Mouse (Mus musculus) embryonic facial prominence, embryonic 13.5 days (tissue): ENCODE measurements around the gene Srsf1. TPM values are rescaled to one million over a fixed set of nuclear protein-coding genes. Genes with fewer than 3 reads are reported as not detected.
"Not testable (repeated sequence)": the region's sequence is repeated elsewhere in the genome, so short reads cannot be mapped to it uniquely, and the experiment has no call there.

Source experiments
- ATAC-seq: fragments of 200-750 bp; cut with Nextera tagmentation; 2 replicates; pipeline ENCODE4 v1.8.0; 2017; ENCODE audit warnings: low read depth; ENCODE audit not compliant: insufficient number of reproducible peaks, insufficient read depth, low FRiP score, low TSS enrichment
- H3K27ac ChIP-seq: fragments of 300-500 bp; sonication (generic); 2 replicates; pipeline ENCODE4 v1.5.1; 2015; ENCODE audit warnings: moderate library complexity, mild to moderate bottlenecking, inconsistent platforms
- H3K27me3 ChIP-seq: fragments of 300-500 bp; sonication (generic); 2 replicates; pipeline ENCODE4 v1.6.1; 2015; ENCODE audit warnings: mild to moderate bottlenecking, inconsistent platforms
- H3K36me3 ChIP-seq: fragments of 300-500 bp; sonication (generic); 2 replicates; pipeline ENCODE4 v1.6.1; 2015; ENCODE audit warnings: mild to moderate bottlenecking, inconsistent platforms
- H3K4me1 ChIP-seq: fragments of 300-500 bp; sonication (generic); 2 replicates; pipeline ENCODE4 v1.6.1; 2015; ENCODE audit warnings: inconsistent platforms
- H3K4me2 ChIP-seq: fragments of 300-500 bp; sonication (generic); 2 replicates; pipeline ENCODE4 v1.6.1; 2015; ENCODE audit warnings: moderate library complexity, mild to moderate bottlenecking, inconsistent platforms
- H3K4me3 ChIP-seq: fragments of 300-500 bp; sonication (generic); 2 replicates; pipeline ENCODE4 v1.5.1; 2015; ENCODE audit warnings: mild to moderate bottlenecking, inconsistent platforms
- H3K9ac ChIP-seq: fragments of 300-500 bp; sonication (generic); 2 replicates; pipeline ENCODE4 v1.6.1; 2015; ENCODE audit warnings: mild to moderate bottlenecking, inconsistent platforms
- H3K9me3 ChIP-seq: fragments of 300-500 bp; sonication (generic); 2 replicates; pipeline ENCODE4 v1.6.1; 2016; ENCODE audit warnings: inconsistent platforms
- WGBS: fragments of 180-500 bp; shearing (Covaris S2); methylation state at CpG from one replicate; pipeline ENCODE4 v1.1.7; 2015; ENCODE audit warnings: mixed read lengths; 5-methylcytosine and 5-hydroxymethylcytosine counted together
- polyA plus RNA-seq: library from polyadenylated mRNA; unstranded; fragments of >200 nt; fragmentation: Nextera tagmentation; extraction: Ambion mirVana; gene quantifications from 2 replicates; pipeline ENCODE4 v1.2.1, GENCODE M21; 2015

Gene Srsf1
- polyA plus RNA-seq, 1 experiment from 2014 or later, result 374 TPM

DNA sequence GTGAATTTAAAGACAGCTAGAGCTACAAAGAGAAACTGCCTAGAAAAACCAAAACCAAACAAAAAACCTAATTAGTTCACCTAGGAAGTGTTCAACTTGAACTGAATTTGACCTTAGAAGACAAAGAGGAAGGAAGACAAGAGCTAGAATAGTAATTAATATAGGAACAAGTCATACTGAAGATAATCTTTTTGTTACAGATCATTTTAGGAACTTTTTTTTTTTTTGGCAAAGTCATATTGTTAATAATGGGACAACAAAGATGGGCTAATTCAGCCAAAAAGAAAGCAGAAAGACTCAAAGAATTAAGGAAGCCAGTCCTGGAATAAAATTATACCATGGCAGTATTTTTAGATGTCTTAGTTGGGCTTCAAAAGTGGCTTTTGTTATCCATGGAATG, 2.9 kb upstream of the Srsf1 start:
- H3K4me2 ChIP-seq, result no peak overlapping the region
- H3K9me3 ChIP-seq, result no peaks in the 10 kb centered on the region
- no peak overlapping the region for H3K27ac ChIP-seq
- H3K36me3 ChIP-seq, result peaks cover 8% of the 10 kb centered on the region
- ATAC-seq, result no peak
- no peak overlapping the region for H3K4me3 ChIP-seq
- H3K9ac ChIP-seq, result no peak overlapping the region
- H3K4me1 ChIP-seq, result peaks cover 13% of the 10 kb centered on the region
- H3K27me3 ChIP-seq, result no peaks in the 10 kb centered on the region

DNA sequence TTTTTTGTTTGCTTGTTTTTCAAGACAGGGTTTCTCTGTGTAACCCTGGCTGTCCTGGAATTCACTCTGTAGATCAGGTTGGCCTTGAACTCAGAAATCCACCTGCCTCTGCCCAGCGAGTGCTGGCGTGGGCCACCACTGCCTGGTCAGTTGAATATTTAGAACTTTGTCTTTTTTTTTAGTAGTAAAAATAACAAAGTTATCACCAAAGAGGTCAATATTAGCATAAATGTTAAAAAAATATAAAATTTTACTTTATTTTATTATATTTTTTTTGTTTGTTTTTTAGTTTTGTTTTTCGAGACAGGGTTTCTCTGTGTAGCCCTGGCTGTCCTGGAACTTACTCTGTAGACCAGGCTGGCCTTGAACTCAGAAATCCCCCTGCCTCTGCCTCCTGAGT, 2.0 kb upstream of the Srsf1 start:
- H3K9me3 ChIP-seq, H3K4me2 ChIP-seq, H3K9ac ChIP-seq, H3K27me3 ChIP-seq, ATAC-seq, H3K27ac ChIP-seq, H3K4me3 ChIP-seq: not testable (repeated sequence)
- peaks cover 17% of the 10 kb centered on the region for H3K36me3 ChIP-seq
- peaks cover 21% of the 10 kb centered on the region for H3K4me1 ChIP-seq
- WGBS, result 93% methylated on average over 3 of the region's 3 CpGs

DNA sequence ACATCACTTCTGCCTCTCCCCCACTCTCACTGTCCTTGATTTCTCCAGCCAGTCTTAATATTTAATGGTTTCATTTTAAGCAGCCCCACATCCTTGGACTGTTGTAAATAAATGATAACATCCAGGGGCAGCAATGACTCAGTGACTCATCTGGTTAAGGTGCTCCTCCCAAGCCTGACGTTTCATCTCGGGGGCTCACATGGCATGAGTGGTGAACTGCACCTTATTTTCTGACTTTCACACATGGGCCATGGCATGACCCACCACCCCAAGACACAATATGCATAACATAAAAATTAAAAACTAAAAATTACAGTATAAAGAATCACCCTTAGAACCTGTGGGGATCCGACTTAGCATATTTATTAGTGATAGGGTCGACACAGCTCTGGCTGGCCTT, 1.3 kb upstream of the Srsf1 start:
- ATAC-seq, result no peak
- Histone ChIP-seq H3K9me3 (no peaks in the 10 kb centered on the region), H3K27me3 (no peaks in the 10 kb centered on the region), H3K27ac (no peak overlapping the region), H3K4me1 (peaks cover 25% of the 10 kb centered on the region), H3K36me3 (peaks cover 21% of the 10 kb centered on the region), H3K4me2 (peak overlapping the region; percentile 79; the same call in 1 of the 2 replicates), H3K4me3 (no peak overlapping the region; the same call in 1 of the 2 replicates), H3K9ac (peak overlapping the region; percentile 100; the same call in 1 of the 2 replicates)
- 87% methylated on average over 4 of the region's 4 CpGs for WGBS

DNA sequence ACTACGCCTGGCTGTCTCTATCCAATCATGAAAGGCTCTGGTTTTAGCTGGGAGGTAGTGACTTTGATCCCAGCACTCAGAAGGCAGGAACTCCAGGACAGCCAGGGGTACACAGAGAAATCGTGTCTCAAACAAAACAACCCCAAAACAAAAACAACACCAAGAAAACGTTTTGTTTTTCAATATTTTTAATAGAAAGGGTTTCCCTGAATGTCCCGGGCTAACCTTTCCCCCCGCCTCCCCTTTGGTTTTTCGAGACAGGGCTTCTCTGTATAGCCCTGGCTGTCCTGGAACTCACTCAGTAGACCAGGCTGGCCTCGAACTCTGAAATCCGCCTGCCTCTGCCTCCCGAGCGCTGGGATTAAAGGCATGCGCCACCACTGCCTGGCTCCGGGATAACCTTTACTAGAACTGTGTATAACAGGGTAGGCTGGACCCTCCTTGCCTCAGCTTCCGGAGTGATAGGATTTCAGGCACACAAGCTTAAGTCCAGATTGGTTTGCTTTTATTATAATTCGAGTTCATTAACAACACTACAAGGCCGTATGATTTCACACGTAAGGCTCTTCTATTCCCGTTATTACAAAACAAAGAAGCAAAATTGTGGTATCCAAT, 743 bp upstream of the Srsf1 start:
- H3K9me3 ChIP-seq, result no peaks in the 10 kb centered on the region
- H3K4me3 ChIP-seq, result peak overlapping the region; percentile 97
- peak overlapping the region; percentile 79 for H3K4me2 ChIP-seq
- H3K4me1 ChIP-seq, result peaks cover 28% of the 10 kb centered on the region
- ATAC-seq, result no peak
- 62% methylated on average over 17 of the region's 17 CpGs for WGBS
- H3K36me3 ChIP-seq, result peaks cover 24% of the 10 kb centered on the region
- H3K27me3 ChIP-seq, result no peaks in the 10 kb centered on the region
- peak overlapping the region; percentile 100 for H3K9ac ChIP-seq
- H3K27ac ChIP-seq, result peak overlapping the region; percentile 100

DNA sequence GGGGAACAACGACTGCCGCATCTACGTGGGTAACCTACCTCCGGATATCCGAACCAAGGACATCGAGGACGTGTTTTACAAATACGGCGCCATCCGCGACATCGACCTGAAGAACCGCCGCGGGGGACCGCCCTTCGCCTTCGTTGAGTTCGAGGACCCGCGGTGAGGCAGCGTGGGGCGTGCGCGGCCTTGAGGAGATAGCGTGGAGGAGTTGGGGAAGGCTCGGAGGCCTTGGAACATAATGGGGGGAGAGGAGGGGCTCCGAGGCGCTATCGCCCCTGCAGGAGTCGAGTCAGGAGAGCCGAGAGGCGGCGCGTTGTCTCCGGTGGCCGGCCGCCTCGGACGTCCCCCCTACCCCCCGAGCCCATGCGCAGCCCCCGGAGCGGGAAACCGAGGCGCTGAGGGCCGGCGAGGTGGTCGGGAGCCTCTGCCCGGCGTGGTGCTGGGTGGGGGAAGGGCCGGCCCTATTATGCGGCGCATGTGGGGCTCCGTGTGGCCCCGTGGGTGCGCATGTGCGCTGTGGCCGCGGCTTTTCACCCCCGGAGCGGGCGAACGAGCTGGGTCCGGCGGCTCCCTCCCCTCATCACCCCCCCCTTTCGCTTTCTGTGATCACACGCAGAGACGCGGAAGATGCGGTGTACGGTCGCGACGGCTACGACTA, 828 bp downstream of the Srsf1 start:
- ATAC-seq, result peak; percentile 66; the same call in 1 of the 2 replicates
- no peaks in the 10 kb centered on the region for H3K27me3 ChIP-seq
- no peaks in the 10 kb centered on the region for H3K9me3 ChIP-seq
- H3K9ac ChIP-seq, result peak overlapping the region; percentile 100
- under 1% methylated on average over 61 of the region's 76 CpGs for WGBS
- H3K27ac ChIP-seq, result peak overlapping the region; percentile 100
- H3K4me3 ChIP-seq, result peak overlapping the region; percentile 97
- H3K4me2 ChIP-seq, result peak overlapping the region; percentile 79
- H3K36me3 ChIP-seq, result peaks cover 29% of the 10 kb centered on the region
- peaks cover 31% of the 10 kb centered on the region for H3K4me1 ChIP-seq

DNA sequence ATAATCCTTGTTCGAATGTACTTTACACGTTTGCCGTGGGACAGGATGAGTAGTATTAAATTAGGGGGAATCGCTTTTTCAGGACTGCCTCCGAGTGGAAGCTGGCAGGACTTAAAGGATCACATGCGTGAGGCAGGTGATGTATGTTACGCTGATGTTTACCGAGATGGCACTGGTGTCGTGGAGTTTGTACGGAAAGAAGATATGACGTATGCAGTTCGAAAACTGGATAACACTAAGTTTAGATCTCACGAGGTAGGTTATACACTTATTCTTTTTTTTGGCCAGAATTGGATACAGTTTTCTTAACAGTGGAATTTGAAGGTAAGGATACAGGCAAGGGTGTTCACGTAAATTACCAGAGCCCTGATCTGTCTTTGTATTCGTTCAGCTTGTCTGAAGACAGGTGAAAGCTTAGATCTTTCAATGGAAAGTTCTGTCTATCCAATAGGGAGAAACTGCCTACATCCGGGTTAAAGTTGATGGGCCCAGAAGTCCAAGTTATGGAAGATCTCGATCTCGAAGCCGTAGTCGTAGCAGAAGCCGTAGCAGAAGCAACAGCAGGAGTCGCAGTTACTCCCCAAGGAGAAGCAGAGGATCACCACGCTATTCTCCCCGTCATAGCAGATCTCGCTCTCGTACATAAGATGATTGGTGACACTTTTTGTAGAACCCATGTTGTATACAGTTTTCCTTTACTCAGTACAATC, 1.9 kb downstream of the Srsf1 start:
- Histone ChIP-seq H3K4me3 (peak overlapping the region; percentile 97), H3K4me2 (peak overlapping the region; percentile 79), H3K9ac (peak overlapping the region; percentile 100), H3K36me3 (peaks cover 34% of the 10 kb centered on the region), H3K27ac (no peak overlapping the region), H3K27me3 (no peaks in the 10 kb centered on the region), H3K9me3 (no peaks in the 10 kb centered on the region), H3K4me1 (peaks cover 31% of the 10 kb centered on the region)
- 18% methylated on average over 26 of the region's 26 CpGs for WGBS
- ATAC-seq, result no peak

DNA sequence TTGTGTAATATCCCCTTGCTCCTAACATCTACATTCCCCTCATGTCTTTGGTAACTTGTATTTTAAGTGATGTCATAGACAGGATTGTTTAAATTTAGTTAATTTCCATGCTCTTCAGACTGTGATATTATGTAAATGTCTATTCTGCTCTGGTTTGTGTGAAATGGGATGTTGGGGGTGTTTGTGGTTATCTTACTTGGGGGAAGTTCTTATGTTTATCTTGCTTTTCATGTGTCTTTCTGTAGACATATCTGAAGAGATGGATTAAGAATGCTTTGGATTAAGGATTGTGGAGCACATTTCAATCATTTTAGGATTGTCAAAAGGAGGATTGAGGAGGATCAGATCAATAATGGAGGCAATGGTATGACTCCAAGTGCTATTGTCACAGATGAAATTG, 2.6 kb downstream of the Srsf1 start:
- peaks cover 34% of the 10 kb centered on the region for H3K36me3 ChIP-seq
- no peak for ATAC-seq
- peak overlapping the region; percentile 33; the same call in 1 of the 2 replicates for H3K9ac ChIP-seq
- no peaks in the 10 kb centered on the region for H3K27me3 ChIP-seq
- no peaks in the 10 kb centered on the region for H3K9me3 ChIP-seq
- peak overlapping the region; percentile 97 for H3K4me3 ChIP-seq
- peak overlapping the region; percentile 79 for H3K4me2 ChIP-seq
- peaks cover 31% of the 10 kb centered on the region for H3K4me1 ChIP-seq
- no peak overlapping the region for H3K27ac ChIP-seq

DNA sequence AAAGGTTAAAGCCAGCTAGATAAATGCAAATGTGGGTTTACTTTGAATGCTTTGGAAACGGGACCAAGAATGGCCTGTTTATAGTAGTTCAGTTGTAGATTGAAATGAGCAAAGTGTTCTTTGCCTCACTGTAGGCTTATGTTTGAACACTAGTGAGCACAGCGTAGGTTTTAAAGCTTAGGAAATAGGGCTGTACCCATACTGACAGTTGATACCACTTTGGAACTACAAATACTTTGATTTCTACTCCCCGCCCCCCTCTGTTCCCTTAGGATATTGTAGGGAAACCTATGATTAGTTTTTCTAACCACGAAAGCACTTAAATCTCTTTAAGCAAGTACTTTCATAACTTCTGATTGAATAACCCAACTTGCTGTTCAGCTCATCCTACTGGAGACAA, 5.5 kb downstream of the Srsf1 start:
- Histone ChIP-seq H3K27ac (no peak overlapping the region), H3K9ac (no peak overlapping the region), H3K4me1 (peaks cover 22% of the 10 kb centered on the region), H3K27me3 (no peaks in the 10 kb centered on the region), H3K36me3 (peaks cover 34% of the 10 kb centered on the region), H3K4me2 (peak overlapping the region; percentile 7; the same call in 1 of the 2 replicates), H3K4me3 (no peak overlapping the region), H3K9me3 (no peaks in the 10 kb centered on the region)
- ATAC-seq, result no peak
- WGBS, result 69% methylated on average over 4 of the region's 4 CpGs

DNA sequence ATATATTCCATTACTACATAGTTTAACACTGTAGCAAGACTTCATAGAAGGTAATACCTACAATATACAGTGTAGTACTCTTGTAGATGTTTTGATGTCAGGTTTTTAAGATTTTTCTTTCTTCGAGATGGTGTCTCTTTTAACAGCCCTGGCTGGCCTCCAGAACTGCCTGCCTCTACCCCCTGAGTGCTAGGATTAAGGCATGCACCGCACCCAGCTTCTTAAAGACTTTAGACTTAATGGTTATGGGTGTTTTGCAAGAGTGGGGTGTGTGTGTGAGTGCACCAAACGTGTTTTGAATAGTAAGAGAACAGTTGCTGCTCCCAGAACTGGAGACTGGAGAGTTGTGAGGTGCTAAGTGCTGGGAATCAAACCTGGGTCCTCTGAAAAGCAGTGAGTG, 6.6 kb downstream of the Srsf1 start:
- H3K4me1 ChIP-seq, result peaks cover 22% of the 10 kb centered on the region
- H3K4me3 ChIP-seq, result no peak overlapping the region
- ATAC-seq, result no peak
- H3K9ac ChIP-seq, result no peak overlapping the region
- H3K27ac ChIP-seq, result no peak overlapping the region
- no peak overlapping the region for H3K4me2 ChIP-seq
- WGBS, result 55% methylated on average over 3 of the region's 3 CpGs
- H3K27me3 ChIP-seq, result no peaks in the 10 kb centered on the region
- no peaks in the 10 kb centered on the region for H3K9me3 ChIP-seq
- H3K36me3 ChIP-seq, result peaks cover 34% of the 10 kb centered on the region

DNA sequence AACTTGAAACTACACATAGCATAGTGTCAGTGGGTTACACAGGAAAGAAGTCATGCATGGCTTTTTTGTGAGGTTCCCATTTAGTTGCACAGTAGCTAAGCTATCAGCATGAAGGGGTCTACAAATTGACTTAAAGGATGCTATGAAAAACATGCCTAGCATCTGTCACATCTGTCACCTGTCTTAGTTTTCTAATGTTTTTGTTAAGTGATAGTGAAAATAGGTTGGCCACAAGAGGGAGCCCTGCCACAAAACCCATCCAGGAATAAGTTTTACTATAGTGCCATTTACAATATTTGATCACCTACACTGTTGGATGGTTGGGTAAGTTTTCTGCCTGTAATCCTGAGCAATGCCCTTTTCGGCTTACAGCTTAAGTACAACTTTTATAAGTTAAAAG, 7.4 kb downstream of the Srsf1 start:
- peaks cover 28% of the 10 kb centered on the region for H3K36me3 ChIP-seq
- no peak for ATAC-seq
- peaks cover 16% of the 10 kb centered on the region for H3K4me1 ChIP-seq
- WGBS, result 87% methylated on average over 1 of the region's 1 CpGs
- no peaks in the 10 kb centered on the region for H3K27me3 ChIP-seq
- H3K9ac ChIP-seq, result no peak overlapping the region
- H3K4me2 ChIP-seq, result no peak overlapping the region
- H3K9me3 ChIP-seq, result no peaks in the 10 kb centered on the region
- H3K27ac ChIP-seq, result no peak overlapping the region
- no peak overlapping the region for H3K4me3 ChIP-seq

DNA sequence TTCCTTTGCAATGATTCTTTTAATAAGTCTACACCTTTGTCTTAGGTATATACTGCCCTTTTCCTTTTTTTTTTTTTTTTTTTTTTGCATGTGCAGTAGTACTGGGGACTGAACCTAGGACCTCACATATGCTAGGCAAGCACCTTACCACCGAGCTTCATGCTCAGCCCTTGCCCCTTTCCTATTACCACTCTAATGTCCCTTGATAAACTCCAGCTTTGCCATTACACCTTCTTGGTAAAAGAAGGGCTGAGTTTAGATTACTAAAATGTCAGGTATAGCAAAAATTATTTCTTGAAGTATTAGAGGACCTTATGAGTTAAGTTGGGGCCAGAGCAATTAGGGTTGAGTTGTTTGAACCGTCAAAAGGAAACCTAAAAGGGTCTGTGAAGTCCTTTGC, 8.6 kb downstream of the Srsf1 start:
- Histone ChIP-seq H3K9me3 (no peaks in the 10 kb centered on the region), H3K9ac (no peak overlapping the region), H3K27ac (no peak overlapping the region), H3K4me3 (no peak overlapping the region), H3K36me3 (peaks cover 20% of the 10 kb centered on the region), H3K4me2 (no peak overlapping the region), H3K4me1 (peaks cover 8% of the 10 kb centered on the region), H3K27me3 (no peaks in the 10 kb centered on the region)
- no peak for ATAC-seq
- 80% methylated on average over 2 of the region's 2 CpGs for WGBS

DNA sequence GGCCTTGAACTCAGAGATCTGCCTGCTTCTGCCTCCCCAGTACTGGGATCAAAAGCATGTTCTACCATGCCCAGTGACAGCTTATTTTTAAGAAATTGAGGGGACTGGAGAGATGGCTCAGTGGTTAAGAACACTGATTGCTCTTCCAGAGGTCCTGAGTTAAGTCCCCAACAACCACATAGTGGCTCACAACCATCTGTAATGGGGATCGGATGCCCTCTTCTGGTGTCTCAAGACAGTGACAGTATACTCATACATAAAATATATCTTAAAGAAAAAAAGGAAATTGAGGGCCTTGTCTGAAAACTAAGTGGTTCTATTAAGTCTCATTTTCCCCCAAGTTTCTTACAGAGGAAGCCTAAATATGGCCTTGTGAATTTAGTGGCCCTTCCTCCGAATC, 10.6 kb downstream of the Srsf1 start:
- Histone ChIP-seq H3K9ac (no peak overlapping the region), H3K4me3 (no peak overlapping the region), H3K4me1 (no peaks in the 10 kb centered on the region), H3K4me2 (no peak overlapping the region), H3K27me3 (no peaks in the 10 kb centered on the region), H3K36me3 (peaks cover 7% of the 10 kb centered on the region), H3K9me3 (no peaks in the 10 kb centered on the region), H3K27ac (no peak overlapping the region)
- WGBS, result 73% methylated on average over 2 of the region's 2 CpGs
- no peak for ATAC-seq
